Mouse (Mus musculus) G1E (cell line): ENCODE measurements around the gene Gm49358.

Source experiments
- CTCF ChIP-seq: IDR thresholded peaks from 2 replicates; pipeline ENCODE4 v1.5.1; 2012; ENCODE audit warnings: low read depth, low read length, inconsistent platforms, mixed read lengths
- GATA1 ChIP-seq: IDR thresholded peaks from 2 replicates; pipeline ENCODE4 v1.6.1; 2012; ENCODE audit warnings: borderline replicate concordance, low read length, inconsistent platforms, mixed read lengths
- GATA2 ChIP-seq: IDR thresholded peaks from 2 replicates; pipeline ENCODE4 v1.6.1; 2012; ENCODE audit warnings: low read depth, low read length, inconsistent platforms, borderline replicate concordance
- TAL1 ChIP-seq: conservative IDR thresholded peaks from 2 replicates; pipeline ENCODE4 v1.6.1; 2012; ENCODE audit warnings: low read depth, low read length, inconsistent platforms, mixed read lengths

GRCm38 (mm10) chr10:86826929-86827328 is 63.2 kb downstream of the Gm49358 start:
- TF ChIP-seq CTCF (no peak), GATA2 (no peak), TAL1 (no peak), GATA1 (no peak)
